Mouse (Mus musculus) embryonic facial prominence, embryonic 14.5 days (tissue): ENCODE data around the gene Eif5. TPM values are rescaled to one million over a fixed set of nuclear protein-coding genes. Genes with fewer than 3 reads are reported as not detected.

Experiments
- ATAC-seq: fragments of 200-750 bp; cut with Nextera tagmentation; 2 replicates; pipeline ENCODE4 v1.8.0; 2017; ENCODE audit warnings: low read depth, moderate number of reproducible peaks, moderate TSS enrichment
- DNase-seq: peaks from one replicate; pipeline ENCODE4 v3.0.0-alpha.2; 2015; ENCODE audit warnings: low spot score
- H3K27ac ChIP-seq: fragments of 300-500 bp; sonication (generic); replicated peaks from 2 replicates; pipeline ENCODE4 v1.5.1; 2014; ENCODE audit warnings: low read depth, mild to moderate bottlenecking, low read length, moderate library complexity
- H3K27me3 ChIP-seq: fragments of 300-500 bp; sonication (generic); replicated peaks from 2 replicates; pipeline ENCODE4 v1.6.1; 2014; ENCODE audit warnings: low read length; ENCODE audit not compliant: control insufficient read depth, insufficient read depth
- H3K36me3 ChIP-seq: fragments of 300-500 bp; sonication (generic); 2 replicates; pipeline ENCODE4 v1.6.1; 2014; ENCODE audit warnings: low read length, mixed read lengths; ENCODE audit not compliant: control insufficient read depth, insufficient read depth
- H3K4me1 ChIP-seq: fragments of 300-500 bp; sonication (generic); 2 replicates; pipeline ENCODE4 v1.6.1; 2014; ENCODE audit warnings: antibody characterized with exemption, low read length; ENCODE audit not compliant: control insufficient read depth, insufficient read depth
- H3K4me2 ChIP-seq: fragments of 300-500 bp; sonication (generic); 2 replicates; pipeline ENCODE4 v1.6.1; 2014; ENCODE audit warnings: low read depth, mild to moderate bottlenecking, low read length, moderate library complexity, mixed read lengths
- H3K4me3 ChIP-seq: fragments of 300-500 bp; sonication (generic); 2 replicates; pipeline ENCODE4 v1.5.1; 2014; ENCODE audit warnings: low read depth, mild to moderate bottlenecking, low read length
- H3K9ac ChIP-seq: fragments of 300-500 bp; sonication (generic); 2 replicates; pipeline ENCODE4 v1.6.1; 2014; ENCODE audit warnings: low read depth, mild to moderate bottlenecking, low read length, moderate library complexity, mixed read lengths
- H3K9me3 ChIP-seq: fragments of 300-500 bp; sonication (generic); 2 replicates; pipeline ENCODE4 v1.6.1; 2016; ENCODE audit warnings: low read length; ENCODE audit not compliant: control insufficient read depth
- WGBS: fragments of 180-500 bp; shearing (Covaris S2); extraction: QIAGEN DNeasy Blood & Tissue Kit; methylation state at CpG from one replicate; pipeline ENCODE4 v1.1.7; 2014; 5-methylcytosine and 5-hydroxymethylcytosine counted together
- polyA plus RNA-seq: library from polyadenylated mRNA; unstranded; fragments of >200 nt; fragmentation: Nextera tagmentation; extraction: Ambion mirVana; gene quantifications from 2 replicates; pipeline ENCODE4 v1.2.1, GENCODE M21; 2014

Eif5 gene
- polyA plus RNA-seq, 1 experiment from 2014 or later: 445 TPM

GRCm38 (mm10) chr12:111515920-111516319, 21.9 kb upstream of the Eif5 start:
- Histone ChIP-seq H3K9ac (no peak overlapping the region), H3K4me3 (no peak overlapping the region), H3K27me3 (no peaks in the 10 kb centered on the region), H3K4me2 (no peak overlapping the region), H3K27ac (no peak overlapping the region), H3K9me3 (no peaks in the 10 kb centered on the region), H3K4me1 (no peaks in the 10 kb centered on the region), H3K36me3 (no peaks in the 10 kb centered on the region)
- 87% methylated on average over 5 of the region's 5 CpGs for WGBS
- DNase-seq (no peak), ATAC-seq (no peak)

GRCm38 (mm10) chr12:111516826-111517225, 21.0 kb upstream of the Eif5 start:
- 82% methylated on average over 6 of the region's 6 CpGs for WGBS
- no peaks in the 10 kb centered on the region for H3K36me3 ChIP-seq
- no peak overlapping the region for H3K4me2 ChIP-seq
- no peak overlapping the region for H3K27ac ChIP-seq
- DNase-seq (no peak), ATAC-seq (no peak)
- peaks cover 2% of the 10 kb centered on the region; the same call in 1 of the 2 replicates for H3K9me3 ChIP-seq
- H3K9ac ChIP-seq: no peak overlapping the region
- H3K4me1 ChIP-seq: no peaks in the 10 kb centered on the region
- H3K27me3 ChIP-seq: no peaks in the 10 kb centered on the region
- no peak overlapping the region for H3K4me3 ChIP-seq

GRCm38 (mm10) chr12:111517901-111518300, 19.9 kb upstream of the Eif5 start:
- no peak for ATAC-seq
- no peaks in the 10 kb centered on the region for H3K27me3 ChIP-seq
- H3K36me3 ChIP-seq: no peaks in the 10 kb centered on the region
- DNase-seq: no peak
- no peak overlapping the region for H3K9ac ChIP-seq
- no peak overlapping the region for H3K4me3 ChIP-seq
- 63% methylated on average over 4 of the region's 4 CpGs for WGBS
- H3K27ac ChIP-seq: no peak overlapping the region
- H3K4me1 ChIP-seq: no peaks in the 10 kb centered on the region
- H3K4me2 ChIP-seq: no peak overlapping the region
- peaks cover 9% of the 10 kb centered on the region; the same call in 1 of the 2 replicates for H3K9me3 ChIP-seq

DNA sequence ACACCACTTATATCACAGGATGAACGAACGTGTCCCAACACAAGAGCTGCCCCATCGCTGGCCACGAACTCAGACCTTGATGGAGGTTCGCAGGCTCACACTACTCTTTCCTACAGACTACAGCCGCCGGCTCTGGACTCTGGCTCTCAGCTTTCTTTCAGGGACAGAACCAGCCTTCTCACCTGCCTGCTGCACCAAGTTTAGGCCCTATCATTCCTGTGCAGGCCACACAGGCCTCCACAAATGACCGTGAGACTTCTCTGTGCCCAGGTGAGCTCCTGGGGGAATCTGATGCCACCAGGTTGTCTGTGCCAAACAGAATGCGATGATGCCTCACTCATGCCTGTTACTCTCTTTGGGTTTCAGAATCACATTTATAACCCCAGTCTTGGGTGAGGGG, 19.4 kb upstream of the Eif5 start:
- H3K27ac ChIP-seq: no peak overlapping the region
- DNase-seq (no peak), ATAC-seq (no peak)
- H3K27me3 ChIP-seq: no peaks in the 10 kb centered on the region
- H3K9ac ChIP-seq: no peak overlapping the region
- no peaks in the 10 kb centered on the region for H3K4me1 ChIP-seq
- H3K9me3 ChIP-seq: peaks cover 9% of the 10 kb centered on the region; the same call in 1 of the 2 replicates
- H3K4me3 ChIP-seq: no peak overlapping the region
- H3K4me2 ChIP-seq: no peak overlapping the region
- WGBS: 87% methylated on average over 9 of the region's 9 CpGs
- H3K36me3 ChIP-seq: no peaks in the 10 kb centered on the region

DNA sequence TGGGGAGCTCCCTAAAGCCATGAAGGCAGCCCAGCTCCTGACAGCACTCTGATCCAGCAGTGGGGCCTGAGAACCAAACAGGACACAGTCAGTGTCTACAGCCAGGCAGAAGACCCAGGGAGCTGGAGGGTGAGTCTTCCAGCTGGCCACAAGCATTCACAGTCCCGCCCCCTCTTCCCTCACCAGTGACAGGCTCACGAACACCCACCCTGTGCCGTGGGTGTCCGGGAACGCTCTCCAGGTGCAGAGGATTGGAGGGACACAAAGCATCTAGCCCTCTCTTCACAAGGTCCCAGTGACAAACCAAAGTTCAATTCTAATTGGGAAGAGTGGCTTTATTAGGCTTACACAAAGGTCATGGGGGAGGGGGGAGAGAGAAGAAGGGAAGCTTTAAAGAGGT, 18.0 kb upstream of the Eif5 start:
- no peak for ATAC-seq
- Histone ChIP-seq H3K4me3 (no peak overlapping the region), H3K9ac (no peak overlapping the region), H3K27me3 (no peaks in the 10 kb centered on the region), H3K4me2 (no peak overlapping the region), H3K27ac (no peak overlapping the region), H3K4me1 (no peaks in the 10 kb centered on the region), H3K9me3 (peaks cover 9% of the 10 kb centered on the region; the same call in 1 of the 2 replicates), H3K36me3 (no peaks in the 10 kb centered on the region)
- 53% methylated on average over 5 of the region's 5 CpGs for WGBS
- DNase-seq: no peak

DNA sequence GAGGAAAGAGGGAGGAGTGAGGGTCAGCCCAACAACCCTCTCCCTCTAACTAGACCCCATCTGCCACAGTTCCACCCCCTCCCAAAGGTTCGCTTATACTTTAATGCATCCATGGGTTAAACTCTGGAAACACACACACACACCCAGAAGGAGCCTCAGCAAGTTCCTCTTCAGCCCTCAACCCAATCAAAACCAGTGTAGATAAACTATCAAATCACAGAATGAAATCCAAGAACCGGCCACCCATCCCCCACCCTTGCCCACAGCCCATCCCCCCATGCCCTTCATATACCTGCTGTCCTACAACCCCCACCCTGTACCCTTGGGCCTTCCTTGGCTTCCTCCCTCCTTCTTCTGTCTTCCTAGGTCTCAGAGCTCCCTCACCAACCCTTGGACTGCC, 16.8 kb upstream of the Eif5 start:
- H3K9ac ChIP-seq: no peak overlapping the region
- H3K4me2 ChIP-seq: no peak overlapping the region
- no peaks in the 10 kb centered on the region for H3K4me1 ChIP-seq
- DNase-seq: no peak
- no peak for ATAC-seq
- no peaks in the 10 kb centered on the region for H3K27me3 ChIP-seq
- 79% methylated on average over 2 of the region's 2 CpGs for WGBS
- H3K36me3 ChIP-seq: no peaks in the 10 kb centered on the region
- no peak overlapping the region for H3K4me3 ChIP-seq
- H3K9me3 ChIP-seq: peaks cover 9% of the 10 kb centered on the region; the same call in 1 of the 2 replicates
- no peak overlapping the region for H3K27ac ChIP-seq

GRCm38 (mm10) chr12:111524469-111524868, 13.3 kb upstream of the Eif5 start:
- Histone ChIP-seq H3K36me3 (no peaks in the 10 kb centered on the region), H3K9ac (no peak overlapping the region), H3K27ac (no peak overlapping the region), H3K4me2 (no peak overlapping the region), H3K4me3 (no peak overlapping the region), H3K9me3 (peaks cover 9% of the 10 kb centered on the region; the same call in 1 of the 2 replicates), H3K27me3 (no peaks in the 10 kb centered on the region), H3K4me1 (no peaks in the 10 kb centered on the region)
- no peak for ATAC-seq
- no peak for DNase-seq
- 67% methylated on average over 1 of the region's 1 CpGs for WGBS

DNA sequence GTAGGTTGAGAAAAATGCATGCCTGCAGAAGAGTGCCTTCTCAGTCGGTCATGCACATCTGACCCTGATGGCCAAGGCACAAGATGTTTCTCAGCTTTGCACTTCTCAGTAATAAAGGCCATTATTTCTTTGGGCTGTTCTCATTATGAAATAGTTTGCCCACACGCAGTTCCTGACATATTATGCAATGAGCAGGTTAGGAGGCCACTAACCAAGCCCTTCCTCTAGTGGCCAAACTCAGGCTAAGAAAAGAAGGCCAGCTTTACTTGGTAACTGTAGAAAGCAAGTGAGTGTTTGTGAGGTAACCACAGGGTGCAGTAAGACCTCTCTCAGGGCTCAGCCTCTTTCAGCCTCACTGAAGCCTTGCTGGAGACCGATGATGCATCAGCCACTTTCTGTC, 12.9 kb upstream of the Eif5 start:
- Histone ChIP-seq H3K9me3 (peaks cover 9% of the 10 kb centered on the region; the same call in 1 of the 2 replicates), H3K27me3 (no peaks in the 10 kb centered on the region), H3K36me3 (no peaks in the 10 kb centered on the region), H3K4me3 (no peak overlapping the region), H3K9ac (no peak overlapping the region), H3K4me1 (no peaks in the 10 kb centered on the region), H3K4me2 (no peak overlapping the region), H3K27ac (no peak overlapping the region)
- ATAC-seq (no peak), DNase-seq (no peak)
- WGBS: 89% methylated on average over 3 of the region's 3 CpGs

DNA sequence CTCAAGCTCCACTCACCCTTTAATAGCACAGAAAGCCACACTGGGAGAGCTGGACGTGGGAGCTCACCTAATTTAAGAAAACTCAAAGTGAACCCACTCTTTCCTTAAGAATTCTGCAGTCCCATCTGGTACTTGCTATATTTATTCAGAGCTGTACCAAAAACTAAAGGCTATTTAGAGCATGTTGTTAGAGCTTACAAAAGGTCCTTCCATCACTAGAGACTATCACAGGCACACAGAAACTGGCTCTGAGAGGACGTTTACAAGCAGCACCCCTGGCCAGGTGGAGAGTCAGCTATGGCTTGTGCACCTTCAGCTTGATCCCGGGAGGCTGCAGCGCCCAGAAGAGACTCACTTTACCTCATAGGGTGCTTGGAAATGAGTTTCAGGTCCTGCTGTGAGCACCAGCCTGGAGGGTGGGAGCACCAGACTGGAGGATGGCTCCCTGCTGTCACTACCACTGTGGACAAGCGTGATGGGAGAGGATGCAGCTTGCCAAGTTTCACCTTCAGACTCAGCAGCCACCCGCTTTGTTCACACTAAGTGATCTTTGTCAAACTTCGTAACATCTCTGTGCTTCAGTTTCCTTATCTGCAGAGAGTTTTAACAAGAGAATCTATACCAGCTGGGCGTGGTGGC, 10.1 kb upstream of the Eif5 start:
- Histone ChIP-seq H3K36me3 (no peaks in the 10 kb centered on the region), H3K9ac (no peak overlapping the region), H3K4me1 (no peaks in the 10 kb centered on the region), H3K27me3 (no peaks in the 10 kb centered on the region), H3K9me3 (no peaks in the 10 kb centered on the region), H3K4me2 (no peak overlapping the region), H3K4me3 (no peak overlapping the region), H3K27ac (no peak overlapping the region)
- 63% methylated on average over 8 of the region's 8 CpGs for WGBS
- DNase-seq (no peak), ATAC-seq (no peak)
